ENCODE assay signal across 35 mouse cellular contexts in the genomic region with DNA sequence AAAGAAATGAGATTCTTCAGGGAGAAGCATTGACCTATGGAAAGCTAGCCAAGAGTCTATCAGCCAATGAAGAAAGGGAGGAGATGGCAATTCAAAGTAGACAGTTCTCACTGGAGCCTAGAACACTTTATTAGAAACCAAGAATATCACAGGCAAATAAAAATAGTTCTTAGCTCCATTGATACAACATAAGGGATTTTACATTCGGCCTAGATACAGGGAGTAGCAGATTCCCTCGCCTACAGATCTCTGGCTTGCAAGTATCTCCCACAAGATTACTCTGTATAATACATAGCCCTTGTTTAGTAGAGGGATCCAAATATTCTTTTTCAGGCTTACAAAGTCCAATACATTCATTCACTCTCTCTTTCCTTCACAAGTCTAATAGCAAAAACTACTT.
"Had no signal": no experiment of that assay in that cellular context is flagged by ENCODE, and none has a peak within 500 bp of the region (broad histone marks: within the 10 kb centered on the region; RNA-seq: fewer than 3 reads in every experiment).

No protein-coding gene starts in this region.

- H3K9ac ChIP-seq: heart, embryonic 12.5 days; heart, embryonic 13.5 days; heart, embryonic 15.5 days; hindbrain, embryonic 12.5 days; hindbrain, embryonic 13.5 days; hindbrain, embryonic 14.5 days; hindbrain, embryonic 15.5 days; intestine, embryonic 15.5 days; kidney, embryonic 15.5 days had no signal

- H3K9me3 ChIP-seq: heart, embryonic 10.5 days; heart, embryonic 12.5 days; heart, embryonic 13.5 days; heart, embryonic 15.5 days; hindbrain, embryonic 10.5 days; hindbrain, embryonic 12.5 days; hindbrain, embryonic 13.5 days; hindbrain, embryonic 15.5 days; intestine, embryonic 15.5 days; kidney, embryonic 15.5 days had no signal

- H3K4me2 ChIP-seq: heart, embryonic 11.5 days; heart, embryonic 12.5 days; heart, embryonic 13.5 days; heart, embryonic 15.5 days; hindbrain, embryonic 12.5 days; hindbrain, embryonic 13.5 days; hindbrain, embryonic 14.5 days; hindbrain, embryonic 15.5 days; intestine, embryonic 15.5 days; kidney, embryonic 15.5 days had no signal

- H3K27ac ChIP-seq: heart, embryonic 10.5 days; heart, embryonic 13.5 days; heart, embryonic 15.5 days; hindbrain, embryonic 10.5 days; hindbrain, embryonic 12.5 days; hindbrain, embryonic 13.5 days; hindbrain, embryonic 14.5 days; hindbrain, embryonic 15.5 days; hindbrain, postnatal 0 days; intestine, embryonic 15.5 days; kidney, embryonic 15.5 days; kidney, postnatal 0 days; layer of hippocampus, adult 2 months had no signal

- ATAC-seq: hindbrain, embryonic 16.5 days; hindbrain, postnatal 0 days; inflammation-experienced regulatory T-cells, adult 6 months; intestine, embryonic 15.5 days; intestine, embryonic 16.5 days; intestine, postnatal 0 days had no signal

- H3K4me1 ChIP-seq: hindbrain, embryonic 12.5 days had no signal

- H3K27me3 ChIP-seq: heart, embryonic 12.5 days; heart, embryonic 13.5 days; heart, embryonic 15.5 days; hindbrain, embryonic 12.5 days; hindbrain, embryonic 13.5 days; hindbrain, embryonic 15.5 days; intestine, embryonic 15.5 days; kidney, embryonic 15.5 days had no signal

- DNase-seq: heart, postnatal 10 days; heart, postnatal 14 days; heart, postnatal 36 days; heart, postnatal 4 days; kidney, adult 11 months; kidney, adult 18-20 months; kidney, adult 2 months; kidney, adult 8-10 months; kidney, adult 9 months; kidney, postnatal 10 days; kidney, postnatal 14 days; kidney, postnatal 25 days; kidney, postnatal 36 days; kidney, postnatal 4 days; layer of hippocampus, postnatal 36 days had no signal

- H3K4me3 ChIP-seq: heart, embryonic 10.5 days; heart, embryonic 12.5 days; heart, embryonic 13.5 days; heart, embryonic 15.5 days; hindbrain, embryonic 10.5 days; hindbrain, embryonic 12.5 days; hindbrain, embryonic 13.5 days; hindbrain, embryonic 15.5 days; intestine, embryonic 15.5 days; kidney, embryonic 15.5 days; layer of hippocampus, adult 2 months; left cerebral cortex, adult 2 months had no signal
